Mouse (Mus musculus) brown adipose tissue, adult 24 weeks (tissue): ENCODE measurements around the gene Cdkal1. TPM values are rescaled to one million over a fixed set of nuclear protein-coding genes. Genes with fewer than 3 reads are reported as not detected.

Experiments
- H3K27ac ChIP-seq: fragments of 200-500 bp; replicated peaks from 2 replicates; pipeline ENCODE4 v1.5.1; 2012; ENCODE audit warnings: low read depth, mild to moderate bottlenecking, low read length
- H3K4me1 ChIP-seq: fragments of 200-500 bp; 2 replicates; pipeline ENCODE4 v1.6.1; 2012; ENCODE audit warnings: low read length, mixed read lengths; ENCODE audit not compliant: control insufficient read depth, insufficient read depth, insufficient read length
- H3K4me3 ChIP-seq: fragments of 200-500 bp; 2 replicates; pipeline ENCODE4 v1.5.1; 2012; ENCODE audit warnings: low read depth, mild to moderate bottlenecking, low read length, moderate library complexity; ENCODE audit not compliant: insufficient read depth
- polyA plus RNA-seq: library from polyadenylated mRNA; stranded (reverse); fragments of >200 nt; gene quantifications from 2 replicates; pipeline ENCODE4 v1.2.4, GENCODE M21; 2012; ENCODE audit not compliant: missing spikeins, insufficient read depth, insufficient read length

Cdkal1 gene
- polyA plus RNA-seq, 1 experiment: 9.5 TPM

DNA sequence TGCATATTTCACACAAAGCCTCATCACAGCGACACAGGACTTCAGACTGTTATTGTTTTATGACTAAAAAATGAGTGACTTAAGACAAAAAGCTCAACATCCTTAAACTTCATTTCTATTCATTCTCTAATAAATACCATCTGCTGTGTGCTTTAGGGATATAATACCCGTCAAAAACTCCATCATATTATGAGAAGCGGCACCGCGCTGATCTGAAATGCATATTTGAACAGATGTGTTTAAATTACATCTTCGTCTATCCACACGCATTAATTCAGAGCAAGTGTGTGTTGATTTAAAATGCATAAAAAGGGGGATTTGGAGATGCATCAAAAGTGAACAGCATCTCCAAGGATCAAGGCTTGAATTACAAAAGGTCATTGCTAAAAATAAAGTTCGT lies 365.1 kb downstream of the Cdkal1 start:
- H3K27ac ChIP-seq: no peak overlapping the region
- no peak overlapping the region for H3K4me3 ChIP-seq
- no peaks in the 10 kb centered on the region for H3K4me1 ChIP-seq

- Histone ChIP-seq H3K4me3 (no peak overlapping the region), H3K4me1 (no peaks in the 10 kb centered on the region)
Measured at GRCm38 (mm10) chr13:29489476-29489875, 366.0 kb downstream of the Cdkal1 start.

DNA sequence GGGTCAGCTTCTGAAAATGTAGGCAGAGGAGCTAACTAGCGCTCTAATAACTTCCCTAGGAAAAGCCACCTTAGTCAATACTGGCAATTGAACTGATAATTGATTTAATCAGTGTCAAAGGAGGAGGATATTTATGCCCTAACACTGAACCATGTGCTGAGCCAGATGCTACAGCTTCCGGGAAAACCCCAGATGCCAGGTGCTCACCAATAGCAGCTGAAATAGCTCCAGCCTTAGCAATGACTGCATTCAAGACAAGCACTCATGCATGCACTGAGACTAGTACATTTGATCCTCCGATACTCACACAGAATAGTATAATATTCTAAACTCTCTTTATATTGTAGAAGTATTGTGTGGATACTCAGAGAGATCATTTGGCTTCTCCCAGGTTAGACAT lies 368.8 kb downstream of the Cdkal1 start:
- Histone ChIP-seq H3K4me1 (no peaks in the 10 kb centered on the region), H3K4me3 (no peak overlapping the region), H3K27ac (no peak overlapping the region)

More at GRCm38 (mm10) chr13:29489476-29489875, 366.0 kb downstream of the Cdkal1 start:
- no peak overlapping the region for H3K27ac ChIP-seq

DNA sequence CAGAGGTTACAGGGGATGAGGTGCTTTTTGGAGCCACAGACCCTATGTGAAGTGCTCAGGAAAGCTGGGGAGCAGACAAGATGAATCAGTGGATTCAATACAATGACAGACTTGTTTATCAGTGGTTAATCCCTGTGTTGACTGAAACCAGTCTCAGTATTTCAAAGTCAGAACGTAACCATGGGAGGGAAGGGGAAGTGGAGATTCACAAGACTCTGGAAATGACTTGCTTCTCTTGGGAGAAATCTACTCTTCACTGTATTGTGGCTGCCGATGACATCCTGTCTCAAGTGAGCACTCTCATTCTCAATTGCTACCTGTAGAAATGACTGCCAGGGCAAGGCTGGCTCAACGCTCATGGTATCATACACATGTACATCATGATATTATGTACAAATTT lies 371.5 kb downstream of the Cdkal1 start:
- no peak overlapping the region for H3K4me3 ChIP-seq
- H3K4me1 ChIP-seq: no peaks in the 10 kb centered on the region
- no peak overlapping the region for H3K27ac ChIP-seq

DNA sequence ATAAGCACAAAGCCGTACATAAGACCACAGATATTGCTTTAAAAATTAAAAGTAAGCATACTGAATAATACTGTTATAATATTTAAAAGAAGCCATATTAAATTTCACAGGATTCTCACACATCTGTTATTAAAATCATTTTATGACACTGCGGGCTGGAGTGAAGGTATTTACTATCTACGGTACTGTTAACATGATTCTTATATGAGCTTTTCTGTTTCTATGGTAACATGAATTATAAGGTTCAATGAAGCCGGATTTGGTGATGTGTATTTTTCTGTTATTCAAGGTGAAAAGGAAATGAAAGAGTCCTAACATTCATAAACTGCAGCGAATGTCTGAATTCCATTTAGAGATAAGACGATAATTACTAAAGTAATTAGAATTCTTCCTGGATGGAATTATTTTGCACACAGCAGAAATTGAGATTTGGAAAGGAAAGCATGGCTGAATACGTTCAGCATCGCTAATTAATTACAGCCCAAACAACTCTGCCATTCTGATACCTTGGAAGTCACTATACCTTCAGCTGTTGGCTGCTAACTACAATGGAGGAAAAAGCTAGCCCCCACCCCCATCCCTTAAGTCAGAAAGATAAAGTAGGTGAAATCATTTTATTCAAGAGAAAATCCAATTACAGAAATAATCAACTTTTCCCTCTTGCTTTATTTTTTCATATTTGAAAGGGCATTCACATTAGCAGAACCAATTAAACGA lies 373.2 kb downstream of the Cdkal1 start:
- Histone ChIP-seq H3K4me1 (peaks cover 2% of the 10 kb centered on the region; the same call in 1 of the 2 replicates), H3K27ac (no peak overlapping the region), H3K4me3 (no peak overlapping the region)

DNA sequence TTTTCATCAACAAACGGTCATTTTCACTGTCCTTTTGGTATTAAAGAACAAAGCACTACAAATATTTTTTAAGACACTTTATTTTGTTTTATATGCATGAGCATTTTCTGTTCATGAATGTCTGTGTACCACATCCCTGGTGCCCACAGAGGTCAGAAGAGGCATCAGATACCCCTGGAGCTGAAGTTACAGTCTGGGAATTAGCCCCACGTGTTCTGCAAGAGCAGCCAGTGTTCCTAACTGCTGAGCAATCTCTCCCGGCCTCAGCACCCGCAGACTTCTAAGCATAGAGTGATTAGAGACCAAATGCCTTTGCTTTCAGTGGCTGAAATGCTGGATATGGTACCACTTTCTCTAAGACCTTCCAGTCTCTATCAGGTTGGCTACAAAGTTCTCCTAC lies 379.1 kb downstream of the Cdkal1 start:
- Histone ChIP-seq H3K4me3 (no peak overlapping the region), H3K4me1 (peaks cover 2% of the 10 kb centered on the region; the same call in 1 of the 2 replicates), H3K27ac (no peak overlapping the region)

DNA sequence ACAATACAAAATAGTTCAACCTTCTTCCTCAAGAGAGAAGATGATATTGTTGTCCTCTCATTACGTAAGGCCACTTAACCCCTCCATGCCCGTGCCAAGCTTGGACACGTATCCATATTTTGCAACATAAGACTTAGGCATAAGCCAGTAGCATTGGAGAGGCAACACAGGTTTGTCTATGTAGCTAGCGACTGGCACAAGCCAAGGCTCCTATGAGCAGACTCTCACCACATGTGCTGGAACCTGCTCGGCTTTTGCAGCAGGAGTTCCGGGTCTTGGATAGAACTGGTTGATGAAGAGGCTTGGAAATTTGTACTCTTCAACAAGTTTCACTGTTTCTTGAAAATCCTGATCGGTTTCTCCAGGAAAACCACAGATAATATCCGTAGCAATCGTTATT lies 381.2 kb downstream of the Cdkal1 start:
- Histone ChIP-seq H3K27ac (no peak overlapping the region), H3K4me1 (peaks cover 2% of the 10 kb centered on the region; the same call in 1 of the 2 replicates), H3K4me3 (no peak overlapping the region)

- no peak overlapping the region for H3K4me3 ChIP-seq
- H3K4me1 ChIP-seq: peaks cover 2% of the 10 kb centered on the region; the same call in 1 of the 2 replicates
- H3K27ac ChIP-seq: no peak overlapping the region
Measured at GRCm38 (mm10) chr13:29473779-29474178, 381.7 kb downstream of the Cdkal1 start.

DNA sequence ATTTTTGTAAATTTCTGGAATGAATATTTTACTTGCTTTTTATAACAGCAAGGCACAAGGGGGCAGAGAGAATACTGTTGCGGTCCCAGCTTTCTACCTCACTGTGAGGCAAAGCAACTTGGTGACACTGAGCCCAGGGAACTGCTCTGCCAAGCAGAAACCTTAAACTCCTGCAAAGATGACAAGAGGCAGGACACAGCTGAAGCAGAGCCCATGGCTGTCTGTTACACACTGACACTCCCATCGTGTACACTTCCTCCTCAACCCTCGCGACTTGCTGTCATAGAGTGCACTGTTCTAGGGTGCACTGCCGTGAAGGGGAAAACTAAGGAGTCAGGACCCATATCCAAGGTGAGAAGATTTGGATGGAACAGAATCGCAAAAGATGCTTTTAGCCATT lies 393.2 kb downstream of the Cdkal1 start:
- H3K27ac ChIP-seq: no peak overlapping the region
- no peak overlapping the region for H3K4me3 ChIP-seq
- H3K4me1 ChIP-seq: no peaks in the 10 kb centered on the region

GRCm38 (mm10) chr13:29460741-29461140 lies 394.7 kb downstream of the Cdkal1 start:
- H3K4me1 ChIP-seq: no peaks in the 10 kb centered on the region
- H3K4me3 ChIP-seq: no peak overlapping the region
- H3K27ac ChIP-seq: no peak overlapping the region

DNA sequence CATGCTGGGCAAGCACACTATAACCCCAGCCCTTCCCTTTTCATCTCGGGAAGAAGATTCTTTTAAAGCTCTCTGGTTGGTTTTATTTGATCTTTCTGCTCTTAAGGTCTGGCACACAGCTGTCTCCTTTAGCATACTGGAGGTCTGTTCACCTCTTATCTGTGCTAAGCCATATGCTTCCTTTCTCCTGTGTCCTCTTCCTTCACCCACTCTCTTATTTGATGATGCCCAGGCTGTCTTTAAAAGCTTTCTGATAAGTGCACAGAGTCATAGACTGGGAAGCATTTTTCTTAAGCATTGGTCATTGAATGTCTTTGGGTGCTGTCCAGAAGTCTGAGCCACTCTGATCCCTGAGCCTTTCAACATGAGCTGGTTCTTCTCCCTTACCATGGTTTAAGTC lies 397.1 kb downstream of the Cdkal1 start:
- no peaks in the 10 kb centered on the region for H3K4me1 ChIP-seq
- no peak overlapping the region for H3K4me3 ChIP-seq
- H3K27ac ChIP-seq: no peak overlapping the region

DNA sequence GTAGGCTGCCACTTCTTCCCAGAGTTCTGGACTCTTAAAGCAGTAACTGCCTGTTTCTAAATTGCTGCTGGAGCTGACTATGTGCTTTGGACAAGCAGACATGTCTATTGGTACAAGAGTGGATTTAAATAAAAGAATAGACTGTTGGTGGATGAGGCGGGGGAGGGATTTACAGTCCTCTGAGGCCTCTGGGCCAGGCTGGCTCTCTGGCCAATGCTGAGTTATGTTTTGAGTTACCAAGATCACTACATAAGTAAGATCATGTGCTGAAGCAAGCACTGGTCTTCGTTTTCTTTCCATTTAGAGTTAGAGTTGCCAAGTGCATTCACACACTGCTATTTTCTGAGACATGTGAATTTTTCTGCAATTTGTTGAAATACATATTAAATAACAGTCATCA lies 418.4 kb downstream of the Cdkal1 start:
- no peak overlapping the region for H3K27ac ChIP-seq
- no peak overlapping the region for H3K4me3 ChIP-seq
- no peaks in the 10 kb centered on the region for H3K4me1 ChIP-seq

- Histone ChIP-seq H3K4me3 (no peak overlapping the region), H3K4me1 (no peaks in the 10 kb centered on the region)
Measured at GRCm38 (mm10) chr13:29434726-29435125, 420.7 kb downstream of the Cdkal1 start.

GRCm38 (mm10) chr13:29430919-29431318 lies 424.6 kb downstream of the Cdkal1 start:
- Histone ChIP-seq H3K4me1 (no peaks in the 10 kb centered on the region), H3K4me3 (no peak overlapping the region), H3K27ac (no peak overlapping the region)

More at GRCm38 (mm10) chr13:29434726-29435125, 420.7 kb downstream of the Cdkal1 start:
- no peak overlapping the region for H3K27ac ChIP-seq

DNA sequence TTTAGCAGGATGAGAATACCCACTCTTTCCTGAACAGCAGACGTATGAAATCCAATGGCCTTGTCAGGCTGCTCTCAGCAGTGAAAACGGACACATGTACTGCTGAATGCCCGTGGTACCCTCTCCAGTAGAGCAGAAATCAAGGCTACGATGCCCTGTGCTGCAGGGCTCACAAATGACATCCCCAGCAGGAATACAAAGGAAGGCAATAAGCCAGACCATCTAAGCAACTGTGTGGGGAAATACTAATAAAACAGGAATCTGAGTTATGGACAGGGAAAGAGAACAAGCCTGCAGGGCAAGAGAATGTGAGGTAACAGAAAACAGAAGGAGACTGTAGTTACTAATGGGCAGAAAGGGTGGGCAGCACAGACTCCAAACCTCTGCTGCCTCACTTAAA lies 425.6 kb downstream of the Cdkal1 start:
- Histone ChIP-seq H3K4me3 (no peak overlapping the region), H3K4me1 (no peaks in the 10 kb centered on the region), H3K27ac (no peak overlapping the region)

DNA sequence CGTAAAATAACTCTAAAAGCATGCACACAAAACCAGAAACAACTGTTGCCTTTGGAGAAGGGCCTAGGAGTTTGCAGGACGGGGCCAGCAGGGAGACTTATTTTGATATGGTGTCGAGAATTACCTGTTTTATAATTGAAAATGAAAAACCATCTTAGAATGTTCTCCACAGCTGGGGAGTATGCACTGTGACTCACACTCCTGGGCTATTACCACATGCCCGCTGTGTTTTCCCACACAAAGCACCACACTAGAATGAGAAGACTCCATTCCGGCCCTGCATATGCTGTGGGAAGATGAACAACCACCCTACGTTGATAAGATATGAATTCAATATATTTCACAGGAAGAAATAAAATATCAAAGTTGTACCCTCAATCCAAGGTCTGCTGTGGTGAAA lies 426.3 kb downstream of the Cdkal1 start:
- Histone ChIP-seq H3K4me1 (no peaks in the 10 kb centered on the region), H3K4me3 (no peak overlapping the region), H3K27ac (no peak overlapping the region)
